Mouse (Mus musculus) heart, postnatal 10 days (tissue): ENCODE measurements around the gene Zc3h12a. TPM values are rescaled to one million over a fixed set of nuclear protein-coding genes. Genes with fewer than 3 reads are reported as not detected.

Experiments
- DNase-seq, 2 experiments: peaks; one replicate each; pipeline ENCODE4 v3.0.0; 2021
- intact Hi-C: fragments of 180-260 bp; cut with DNase I; formaldehyde crosslinking; loops from one replicate; pipeline ENCODE4 v1.15.1; 2025
- total RNA-seq, 2 experiments: library from RNA; stranded (reverse); gene quantifications; 2 replicates each; pipeline ENCODE4 v1.2.3; 2021

The Zc3h12a gene
- total RNA-seq, 2 experiments from 2014 or later: 1.8 to 3.1 TPM

- no peak for DNase-seq
Measured at GRCm38 (mm10) chr4:125147970-125148369, 20.3 kb upstream of the Zc3h12a start.

GRCm38 (mm10) chr4:125145213-125145612 lies 17.6 kb upstream of the Zc3h12a start:
- peak; percentile 21 to 34 for DNase-seq
- intact Hi-C loops: no loop called here

More at GRCm38 (mm10) chr4:125147970-125148369, 20.3 kb upstream of the Zc3h12a start:
- intact Hi-C loops: no loop called here

GRCm38 (mm10) chr4:125144627-125145026 lies 17.0 kb upstream of the Zc3h12a start:
- intact Hi-C loops: no loop called here
- no peak for DNase-seq

GRCm38 (mm10) chr4:125144211-125144610 lies 16.6 kb upstream of the Zc3h12a start:
- DNase-seq: no peak
- intact Hi-C loops: no loop called here

GRCm38 (mm10) chr4:125138321-125138720 lies 10.7 kb upstream of the Zc3h12a start:
- no peak for DNase-seq
- intact Hi-C loops: no loop called here

GRCm38 (mm10) chr4:125136303-125136888 lies 8.8 kb upstream of the Zc3h12a start:
- intact Hi-C loops: no loop called here
- no peak for DNase-seq

- no peak for DNase-seq
- intact Hi-C loops: no loop called here
Measured at GRCm38 (mm10) chr4:125135076-125135855, 7.6 kb upstream of the Zc3h12a start.

- DNase-seq: no peak
- intact Hi-C loops: no loop called here
Measured at GRCm38 (mm10) chr4:125134631-125135030, 7.0 kb upstream of the Zc3h12a start.

GRCm38 (mm10) chr4:125134192-125134591 lies 6.6 kb upstream of the Zc3h12a start:
- intact Hi-C loops: no loop called here
- DNase-seq: no peak

- intact Hi-C loops: no loop called here
- peak; percentile 63 to 77 for DNase-seq
Measured at GRCm38 (mm10) chr4:125132394-125132793, 4.8 kb upstream of the Zc3h12a start.

- peak; percentile 38 to 52 for DNase-seq
- intact Hi-C loops: no loop called here
Measured at GRCm38 (mm10) chr4:125131493-125131892, 3.9 kb upstream of the Zc3h12a start.

- intact Hi-C loops: no loop called here
Measured at GRCm38 (mm10) chr4:125126761-125127160, 879 bp downstream of the Zc3h12a start.

GRCm38 (mm10) chr4:125126186-125126585 lies 1.5 kb downstream of the Zc3h12a start:
- no peak for DNase-seq

More at GRCm38 (mm10) chr4:125126761-125127160, 879 bp downstream of the Zc3h12a start:
- DNase-seq: no peak

GRCm38 (mm10) chr4:125125361-125125921 lies 2.2 kb downstream of the Zc3h12a start:
- DNase-seq: peak in 1 of 2 experiments; percentile 22

More at GRCm38 (mm10) chr4:125126186-125126585, 1.5 kb downstream of the Zc3h12a start:
- intact Hi-C loops: no loop called here

GRCm38 (mm10) chr4:125124424-125125209 lies 3.0 kb downstream of the Zc3h12a start:
- DNase-seq: peak; percentile 48 to 53
- intact Hi-C loops: no loop called here

More at GRCm38 (mm10) chr4:125125361-125125921, 2.2 kb downstream of the Zc3h12a start:
- intact Hi-C loops: no loop called here

GRCm38 (mm10) chr4:125123279-125123671 lies 4.4 kb downstream of the Zc3h12a start:
- intact Hi-C loops: no loop called here
- peak in 1 of 2 experiments; percentile 46 for DNase-seq

- intact Hi-C loops: no loop called here
- DNase-seq: peak; percentile 52 to 61
Measured at GRCm38 (mm10) chr4:125122431-125123278, 5.0 kb downstream of the Zc3h12a start.

- DNase-seq: no peak
- intact Hi-C loops: no loop called here
Measured at GRCm38 (mm10) chr4:125119721-125120120, 7.9 kb downstream of the Zc3h12a start.

- DNase-seq: peak in 1 of 2 experiments; percentile 27
- intact Hi-C loops: no loop called here
Measured at GRCm38 (mm10) chr4:125119070-125119469, 8.6 kb downstream of the Zc3h12a start.

GRCm38 (mm10) chr4:125117902-125118320 lies 9.7 kb downstream of the Zc3h12a start:
- intact Hi-C loops: no loop called here
- DNase-seq: peak in 1 of 2 experiments; percentile 11
